Mouse (Mus musculus) midbrain, embryonic 10.5 days (tissue): ENCODE results near the gene Acrbp. TPM values are rescaled to one million over a fixed set of nuclear protein-coding genes. Genes with fewer than 3 reads are reported as not detected.
"Not testable (repeated sequence)": the region's sequence is repeated elsewhere in the genome, so short reads cannot be mapped to it uniquely, and the experiment has no call there.

Source experiments
- DNase-seq: peaks from one replicate; pipeline ENCODE4 v3.0.0-alpha.2; 2017; ENCODE audit warnings: low spot score
- H3K27ac ChIP-seq: fragments of 300-500 bp; sonication (generic); replicated peaks from 2 replicates; pipeline ENCODE4 v1.5.1; 2016; ENCODE audit warnings: mild to moderate bottlenecking
- H3K27me3 ChIP-seq: fragments of 300-500 bp; sonication (generic); 2 replicates; pipeline ENCODE4 v1.6.1; 2016; ENCODE audit warnings: low read depth, mild to moderate bottlenecking; ENCODE audit not compliant: poor library complexity, severe bottlenecking
- H3K36me3 ChIP-seq: fragments of 300-500 bp; sonication (generic); 2 replicates; pipeline ENCODE4 v1.6.1; 2016; ENCODE audit warnings: mild to moderate bottlenecking, moderate library complexity
- H3K4me1 ChIP-seq: fragments of 300-500 bp; sonication (generic); 2 replicates; pipeline ENCODE4 v1.6.1; 2016
- H3K4me3 ChIP-seq: fragments of 300-500 bp; sonication (generic); 2 replicates; pipeline ENCODE4 v1.5.1; 2016; ENCODE audit warnings: mild to moderate bottlenecking, moderate library complexity
- H3K9me3 ChIP-seq: fragments of 300-500 bp; sonication (generic); replicated peaks from 2 replicates; pipeline ENCODE4 v1.6.1; 2016; ENCODE audit warnings: mild to moderate bottlenecking
- WGBS: fragments of 180-500 bp; shearing (Covaris S2); methylation state at CpG from one replicate; pipeline ENCODE4 v1.1.7; 2016; 5-methylcytosine and 5-hydroxymethylcytosine counted together
- polyA plus RNA-seq: library from polyadenylated mRNA; unstranded; fragments of >200 nt; fragmentation: Nextera tagmentation; extraction: Ambion mirVana; gene quantifications from 2 replicates; pipeline ENCODE4 v1.2.1, GENCODE M21; 2016

The Acrbp gene
- polyA plus RNA-seq: 10.1 and 14.2 TPM in 2 replicates

- H3K9me3 ChIP-seq: no peaks in the 10 kb centered on the region
- no peaks in the 10 kb centered on the region for H3K27me3 ChIP-seq
- H3K4me3 ChIP-seq: no peak within 1 kb of the TSS
- no peaks in the 10 kb centered on the region for H3K4me1 ChIP-seq
- peaks cover 96% of the 10 kb centered on the region for H3K36me3 ChIP-seq
- 36% methylated on average over 20 of the region's 20 CpGs for WGBS
- no peak for DNase-seq
- no peak within 1 kb of the TSS for H3K27ac ChIP-seq
Measured at GRCm38 (mm10) chr6:125049678-125050077, at the start of gene Acrbp. Gene Acrbp (plus strand): TSS chr6:125049689.

GRCm38 (mm10) chr6:125003706-125004105 is 45.8 kb upstream of the Acrbp start:
- WGBS: 68% methylated on average over 3 of the region's 3 CpGs
- Histone ChIP-seq H3K9me3 (no peaks in the 10 kb centered on the region), H3K4me3 (no peak overlapping the region), H3K4me1 (peaks cover 24% of the 10 kb centered on the region), H3K27ac (no peak overlapping the region), H3K36me3 (no peaks in the 10 kb centered on the region), H3K27me3 (peaks cover 40% of the 10 kb centered on the region)
- no peak for DNase-seq

GRCm38 (mm10) chr6:125005086-125005485 is 44.4 kb upstream of the Acrbp start:
- no peak overlapping the region for H3K4me3 ChIP-seq
- WGBS: 41% methylated on average over 3 of the region's 3 CpGs
- no peak for DNase-seq
- H3K36me3 ChIP-seq: no peaks in the 10 kb centered on the region
- H3K4me1 ChIP-seq: peaks cover 29% of the 10 kb centered on the region
- H3K9me3 ChIP-seq: no peaks in the 10 kb centered on the region
- H3K27me3 ChIP-seq: peaks cover 26% of the 10 kb centered on the region
- H3K27ac ChIP-seq: no peak overlapping the region

GRCm38 (mm10) chr6:125008060-125008459 is 41.4 kb upstream of the Acrbp start:
- Histone ChIP-seq H3K36me3 (peaks cover 23% of the 10 kb centered on the region), H3K27ac (peak overlapping the region; percentile 99), H3K4me1 (peaks cover 46% of the 10 kb centered on the region), H3K27me3 (no peaks in the 10 kb centered on the region), H3K4me3 (peak overlapping the region; percentile 94), H3K9me3 (no peaks in the 10 kb centered on the region)
- 47% methylated on average over 13 of the region's 13 CpGs for WGBS
- DNase-seq: no peak

GRCm38 (mm10) chr6:125008586-125009128 is 40.8 kb upstream of the Acrbp start:
- 1% methylated on average over 33 of the region's 34 CpGs for WGBS

GRCm38 (mm10) chr6:125009129-125009180 is 40.5 kb upstream of the Acrbp start, which contains the start of gene Zfp384:
Gene Zfp384 (plus strand): TSS chr6:125009145.
- Histone ChIP-seq H3K4me3 (peak within 1 kb of the TSS; percentile 94), H3K9me3 (no peaks in the 10 kb centered on the region), H3K27ac (peak within 1 kb of the TSS; percentile 99), H3K27me3 (no peaks in the 10 kb centered on the region), H3K4me1 (peaks cover 41% of the 10 kb centered on the region), H3K36me3 (peaks cover 32% of the 10 kb centered on the region)
- 0% methylated on average over 3 of the region's 3 CpGs for WGBS
- DNase-seq: no peak

More at GRCm38 (mm10) chr6:125008586-125009128, 40.8 kb upstream of the Acrbp start:
- H3K9me3 ChIP-seq: no peaks in the 10 kb centered on the region
- H3K36me3 ChIP-seq: peaks cover 29% of the 10 kb centered on the region
- H3K27ac ChIP-seq: peak overlapping the region; percentile 99
- peaks cover 44% of the 10 kb centered on the region for H3K4me1 ChIP-seq
- peak overlapping the region; percentile 94 for H3K4me3 ChIP-seq
- peak; percentile 99 for DNase-seq
- H3K27me3 ChIP-seq: no peaks in the 10 kb centered on the region

- under 1% methylated on average over 73 of the region's 78 CpGs for WGBS
- peaks cover 37% of the 10 kb centered on the region for H3K4me1 ChIP-seq
- H3K27ac ChIP-seq: peak overlapping the region; percentile 99
- DNase-seq: peak; percentile 87
- H3K27me3 ChIP-seq: no peaks in the 10 kb centered on the region
- no peaks in the 10 kb centered on the region for H3K9me3 ChIP-seq
- peak overlapping the region; percentile 94 for H3K4me3 ChIP-seq
- H3K36me3 ChIP-seq: peaks cover 36% of the 10 kb centered on the region
Measured at GRCm38 (mm10) chr6:125009181-125010073, 40.1 kb upstream of the Acrbp start.

- H3K4me1 ChIP-seq: no peaks in the 10 kb centered on the region
- peaks cover 89% of the 10 kb centered on the region for H3K36me3 ChIP-seq
- H3K9me3 ChIP-seq: no peaks in the 10 kb centered on the region
- no peak for DNase-seq
- H3K4me3 ChIP-seq: no peak overlapping the region
- H3K27ac ChIP-seq: no peak overlapping the region
- WGBS: 97% methylated on average over 3 of the region's 3 CpGs
- H3K27me3 ChIP-seq: no peaks in the 10 kb centered on the region
Measured at GRCm38 (mm10) chr6:125017682-125018081, 31.8 kb upstream of the Acrbp start.

- H3K27me3 ChIP-seq, H3K4me1 ChIP-seq, H3K4me3 ChIP-seq, H3K27ac ChIP-seq, H3K9me3 ChIP-seq: not testable (repeated sequence)
- peaks cover 94% of the 10 kb centered on the region for H3K36me3 ChIP-seq
- WGBS: 48% methylated on average over 9 of the region's 9 CpGs
- peak; percentile 76 for DNase-seq
Measured at GRCm38 (mm10) chr6:125030532-125030931, 19.0 kb upstream of the Acrbp start.

GRCm38 (mm10) chr6:125031604-125032003 is 17.9 kb upstream of the Acrbp start:
- no peaks in the 10 kb centered on the region for H3K27me3 ChIP-seq
- peaks cover 94% of the 10 kb centered on the region for H3K36me3 ChIP-seq
- no peak overlapping the region for H3K4me3 ChIP-seq
- DNase-seq: no peak
- 93% methylated on average over 16 of the region's 16 CpGs for WGBS
- H3K27ac ChIP-seq: no peak overlapping the region
- H3K9me3 ChIP-seq: no peaks in the 10 kb centered on the region
- H3K4me1 ChIP-seq: no peaks in the 10 kb centered on the region

GRCm38 (mm10) chr6:125038666-125039065 is 10.8 kb upstream of the Acrbp start:
- WGBS: 93% methylated on average over 4 of the region's 4 CpGs
- no peaks in the 10 kb centered on the region for H3K27me3 ChIP-seq
- H3K9me3 ChIP-seq: no peaks in the 10 kb centered on the region
- peaks cover 65% of the 10 kb centered on the region for H3K36me3 ChIP-seq
- peaks cover 24% of the 10 kb centered on the region for H3K4me1 ChIP-seq
- DNase-seq: no peak
- peak overlapping the region; percentile 90 for H3K27ac ChIP-seq
- H3K4me3 ChIP-seq: peak overlapping the region; percentile 79

- Histone ChIP-seq H3K27me3 (no peaks in the 10 kb centered on the region), H3K36me3 (peaks cover 65% of the 10 kb centered on the region), H3K4me1 (peaks cover 24% of the 10 kb centered on the region), H3K4me3 (peak overlapping the region; percentile 79), H3K9me3 (no peaks in the 10 kb centered on the region), H3K27ac (peak overlapping the region; percentile 90)
- DNase-seq: no peak
- WGBS: 4% methylated on average over 8 of the region's 8 CpGs
Measured at GRCm38 (mm10) chr6:125039131-125039530, 10.4 kb upstream of the Acrbp start.

GRCm38 (mm10) chr6:125039533-125040153 is 9.8 kb upstream of the Acrbp start, which contains the start of gene Ing4:
Gene Ing4 (plus strand): TSS chr6:125039760.
- peaks cover 65% of the 10 kb centered on the region for H3K36me3 ChIP-seq
- peak within 1 kb of the TSS; percentile 79 for H3K4me3 ChIP-seq
- under 1% methylated on average over 26 of the region's 26 CpGs for WGBS
- peak; percentile 90 for DNase-seq
- peaks cover 24% of the 10 kb centered on the region for H3K4me1 ChIP-seq
- peak within 1 kb of the TSS; percentile 90 for H3K27ac ChIP-seq
- no peaks in the 10 kb centered on the region for H3K27me3 ChIP-seq
- no peaks in the 10 kb centered on the region for H3K9me3 ChIP-seq
